Mouse (Mus musculus): ENCODE measurements around the gene Mettl21e. TPM values are rescaled to one million over a fixed set of nuclear protein-coding genes. Genes with fewer than 3 reads are reported as not detected.

Mettl21e gene
- polyA plus RNA-seq, 1 experiment = not detected

DNA sequence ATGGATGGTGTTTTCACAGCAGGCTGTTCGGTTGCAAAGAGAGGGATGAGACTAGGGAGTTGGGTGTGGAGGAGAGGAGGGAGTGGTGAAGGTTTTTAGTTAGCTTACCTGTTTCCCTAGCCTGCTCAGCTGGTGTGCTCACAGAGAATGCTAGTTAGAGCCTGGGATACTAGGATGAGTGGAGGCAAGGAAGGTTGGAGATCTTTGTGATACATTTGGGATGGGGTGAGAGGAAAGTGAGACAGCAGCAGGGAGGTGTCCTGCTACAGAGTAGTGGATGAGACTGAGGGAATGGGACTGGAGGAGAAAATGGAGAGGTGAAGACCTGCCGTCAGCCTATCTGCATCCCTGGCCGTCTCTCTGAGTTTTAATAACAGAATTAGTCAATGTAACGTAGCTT lies 46.1 kb downstream of the Mettl21e start:
- H3K27ac ChIP-seq (ENCODE audit: insufficient read depth, low read length) = no peak overlapping the region
- H3K4me3 ChIP-seq (replicated peaks; ENCODE audit: insufficient read depth, low read depth, low read length) = no peak overlapping the region
- no peaks in the 10 kb centered on the region for H3K4me1 ChIP-seq (ENCODE audit: control insufficient read depth, insufficient read depth, low read length)
- DNase-seq = no peak
- TF ChIP-seq CTCF (IDR thresholded peaks at IDR 0.05; ENCODE audit: borderline replicate concordance, insufficient read depth, low read depth, low read length) (no peak), POLR2A (IDR thresholded peaks at IDR 0.05; ENCODE audit: borderline replicate concordance, insufficient read depth, low read length) (no peak)
- H3K27me3 ChIP-seq (ENCODE audit: control insufficient read depth, insufficient read depth, low read length) = no peaks in the 10 kb centered on the region
- WGBS = 98% methylated on average over 4 of the region's 4 CpGs

DNA sequence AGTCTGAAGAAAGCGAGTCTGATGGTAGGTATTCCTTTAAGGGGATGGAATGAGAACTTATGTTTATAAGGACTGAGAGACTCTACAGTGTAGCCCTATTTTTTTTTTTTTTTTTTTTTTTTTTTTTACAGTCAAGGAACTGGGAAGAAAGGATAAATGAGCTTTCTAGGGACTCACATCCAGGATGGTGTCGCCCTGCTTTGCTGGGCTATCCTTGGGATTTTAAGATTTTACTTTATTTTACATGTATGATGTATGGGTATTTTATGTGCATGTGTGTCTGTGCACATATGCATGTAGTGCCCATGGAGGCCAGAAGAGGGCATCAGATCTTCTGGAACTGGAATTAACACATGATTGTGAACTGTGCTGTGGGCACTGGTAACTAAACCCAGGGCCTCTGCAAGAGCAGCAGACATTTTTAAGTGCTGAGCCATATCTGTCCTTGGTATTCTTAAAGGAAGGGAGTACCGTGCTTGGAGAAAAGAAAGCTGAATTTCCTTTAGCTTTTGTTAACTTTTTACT lies 50.8 kb downstream of the Mettl21e start:
- 96% methylated on average over 3 of the region's 3 CpGs for WGBS
- no peak for DNase-seq
- H3K27ac ChIP-seq (ENCODE audit: insufficient read depth, low read length) = no peak overlapping the region
- H3K4me3 ChIP-seq (replicated peaks; ENCODE audit: insufficient read depth, low read depth, low read length) = no peak overlapping the region
- H3K27me3 ChIP-seq (ENCODE audit: control insufficient read depth, insufficient read depth, low read length) = no peaks in the 10 kb centered on the region
- no peaks in the 10 kb centered on the region for H3K4me1 ChIP-seq (ENCODE audit: control insufficient read depth, insufficient read depth, low read length)
- TF ChIP-seq CTCF (IDR thresholded peaks at IDR 0.05; ENCODE audit: borderline replicate concordance, insufficient read depth, low read depth, low read length) = no peak
- no peak for TF ChIP-seq POLR2A (IDR thresholded peaks at IDR 0.05; ENCODE audit: borderline replicate concordance, insufficient read depth, low read length)

DNA sequence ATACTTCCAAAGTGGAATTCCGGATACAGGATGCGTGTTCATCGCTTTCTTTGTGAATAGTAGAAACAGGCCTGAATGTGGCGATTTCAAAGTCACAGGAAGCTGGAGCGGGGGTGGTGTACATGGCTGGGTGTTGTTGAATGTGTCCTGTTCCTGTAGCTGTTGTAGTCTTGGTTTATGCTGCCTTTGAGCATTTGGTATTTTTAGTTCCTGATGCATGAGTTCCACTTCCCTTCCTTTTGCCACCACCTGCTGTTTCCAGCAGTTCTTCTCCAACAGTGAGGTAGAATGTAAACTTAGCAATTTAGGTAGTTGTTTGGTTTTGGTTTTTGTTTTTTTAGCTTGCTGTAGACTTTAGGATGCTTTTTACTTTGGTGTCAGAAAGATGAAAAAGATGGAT lies 56.4 kb downstream of the Mettl21e start:
- 98% methylated on average over 5 of the region's 5 CpGs for WGBS
- H3K4me3 ChIP-seq (replicated peaks; ENCODE audit: insufficient read depth, low read depth, low read length) = no peak overlapping the region
- TF ChIP-seq POLR2A (IDR thresholded peaks at IDR 0.05; ENCODE audit: borderline replicate concordance, insufficient read depth, low read length) (no peak), CTCF (IDR thresholded peaks at IDR 0.05; ENCODE audit: borderline replicate concordance, insufficient read depth, low read depth, low read length) (no peak)
- no peak for DNase-seq
- no peak overlapping the region for H3K27ac ChIP-seq (ENCODE audit: insufficient read depth, low read length)
- no peaks in the 10 kb centered on the region for H3K4me1 ChIP-seq (ENCODE audit: control insufficient read depth, insufficient read depth, low read length)
- H3K27me3 ChIP-seq (ENCODE audit: control insufficient read depth, insufficient read depth, low read length) = no peaks in the 10 kb centered on the region

DNA sequence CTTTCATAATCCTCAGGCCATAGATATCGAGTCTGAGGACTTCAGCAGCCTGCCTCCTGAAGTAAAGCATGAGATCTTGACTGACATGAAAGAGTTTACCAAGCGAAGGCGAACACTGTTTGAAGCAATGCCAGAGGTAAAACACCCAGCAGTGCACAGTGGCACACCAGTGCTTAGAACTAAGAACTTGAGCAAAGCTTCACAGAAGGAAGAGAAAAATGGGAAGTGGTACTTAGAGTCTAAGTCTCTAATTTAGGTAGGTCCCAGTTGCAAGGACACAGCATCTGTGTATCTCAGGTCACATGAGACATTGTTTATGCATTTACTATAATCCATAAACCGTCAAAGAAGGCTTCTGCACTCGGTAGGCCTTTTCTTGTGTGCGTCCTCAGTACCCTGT lies 56.9 kb downstream of the Mettl21e start:
- no peaks in the 10 kb centered on the region for H3K27me3 ChIP-seq (ENCODE audit: control insufficient read depth, insufficient read depth, low read length)
- no peak overlapping the region for H3K4me3 ChIP-seq (replicated peaks; ENCODE audit: insufficient read depth, low read depth, low read length)
- TF ChIP-seq POLR2A (IDR thresholded peaks at IDR 0.05; ENCODE audit: borderline replicate concordance, insufficient read depth, low read length) (no peak), CTCF (IDR thresholded peaks at IDR 0.05; ENCODE audit: borderline replicate concordance, insufficient read depth, low read depth, low read length) (no peak)
- no peak overlapping the region for H3K27ac ChIP-seq (ENCODE audit: insufficient read depth, low read length)
- H3K4me1 ChIP-seq (ENCODE audit: control insufficient read depth, insufficient read depth, low read length) = no peaks in the 10 kb centered on the region
- WGBS = 92% methylated on average over 6 of the region's 6 CpGs
- DNase-seq = no peak

DNA sequence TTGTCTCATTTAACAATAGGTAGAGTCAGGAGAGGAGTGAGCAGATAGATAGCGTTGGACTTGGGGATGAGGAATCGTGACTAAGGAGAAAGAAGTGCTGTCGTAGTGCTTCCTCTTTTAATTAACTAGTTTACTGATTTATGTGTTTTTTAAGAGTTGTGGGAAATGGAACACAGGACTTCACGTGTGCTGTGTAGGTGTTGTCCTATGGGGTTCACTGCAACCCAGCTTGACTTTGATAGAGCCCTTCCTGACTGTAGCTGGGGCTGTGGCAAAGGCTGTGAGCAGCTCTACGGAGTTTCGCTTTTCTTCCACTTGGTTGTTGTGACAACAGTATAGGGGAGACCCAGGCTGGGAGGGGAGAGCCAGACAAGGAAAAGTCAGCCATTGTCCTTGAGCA lies 60.4 kb downstream of the Mettl21e start:
- WGBS = 94% methylated on average over 6 of the region's 6 CpGs
- H3K27me3 ChIP-seq (ENCODE audit: control insufficient read depth, insufficient read depth, low read length) = no peaks in the 10 kb centered on the region
- no peak for DNase-seq
- no peak overlapping the region for H3K4me3 ChIP-seq (replicated peaks; ENCODE audit: insufficient read depth, low read depth, low read length)
- no peak for TF ChIP-seq CTCF (IDR thresholded peaks at IDR 0.05; ENCODE audit: borderline replicate concordance, insufficient read depth, low read depth, low read length)
- TF ChIP-seq POLR2A (IDR thresholded peaks at IDR 0.05; ENCODE audit: borderline replicate concordance, insufficient read depth, low read length) = no peak
- H3K4me1 ChIP-seq (ENCODE audit: control insufficient read depth, insufficient read depth, low read length) = no peaks in the 10 kb centered on the region
- no peak overlapping the region for H3K27ac ChIP-seq (ENCODE audit: insufficient read depth, low read length)

DNA sequence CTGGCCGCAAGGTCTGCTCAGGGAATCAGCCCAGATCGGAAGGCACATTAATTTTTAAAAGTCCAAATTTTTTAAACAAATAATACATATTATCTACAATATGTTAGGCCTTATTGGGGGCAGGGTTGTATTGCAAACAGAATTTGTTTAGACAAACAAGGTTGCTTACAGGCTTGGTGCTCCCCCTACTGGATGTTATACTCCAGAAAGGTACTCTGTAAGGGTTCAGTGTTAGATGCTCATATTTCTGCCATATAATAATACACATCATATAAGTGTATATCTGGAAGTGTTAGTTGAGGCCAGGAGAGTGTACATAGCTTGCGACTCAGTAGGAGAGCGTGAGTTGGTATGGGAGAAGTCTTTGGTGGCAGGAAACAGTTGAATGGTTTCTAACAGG lies 63.5 kb downstream of the Mettl21e start:
- H3K4me1 ChIP-seq (ENCODE audit: control insufficient read depth, insufficient read depth, low read length) = no peaks in the 10 kb centered on the region
- TF ChIP-seq CTCF (IDR thresholded peaks at IDR 0.05; ENCODE audit: borderline replicate concordance, insufficient read depth, low read depth, low read length) (no peak), POLR2A (IDR thresholded peaks at IDR 0.05; ENCODE audit: borderline replicate concordance, insufficient read depth, low read length) (no peak)
- WGBS = 97% methylated on average over 4 of the region's 4 CpGs
- H3K27ac ChIP-seq (ENCODE audit: insufficient read depth, low read length) = no peak overlapping the region
- no peak overlapping the region for H3K4me3 ChIP-seq (replicated peaks; ENCODE audit: insufficient read depth, low read depth, low read length)
- no peaks in the 10 kb centered on the region for H3K27me3 ChIP-seq (ENCODE audit: control insufficient read depth, insufficient read depth, low read length)
- no peak for DNase-seq

Other genes with a start within 250 kb of the Mettl21e start
- gene Mettl21c, start 198.9 kb downstream of the Mettl21e start, polyA plus RNA-seq (2012; rRNA removed) = not detected in 2 replicates
- 0.02 and 0.05 TPM in 2 replicates for gene Gm8251, start 157.0 kb downstream of the Mettl21e start, polyA plus RNA-seq (2012; rRNA removed)
- 10.7 and 11.3 TPM in 2 replicates for gene Tex30, start 116.5 kb downstream of the Mettl21e start, polyA plus RNA-seq (2012; rRNA removed)
- gene Kdelc1, start 100.2 kb downstream of the Mettl21e start, polyA plus RNA-seq (2012; rRNA removed) = 14.6 and 15.3 TPM in 2 replicates
- 15.3 and 15.6 TPM in 2 replicates for gene Bivm, start 100.0 kb downstream of the Mettl21e start, polyA plus RNA-seq (2012; rRNA removed)
- 19.8 and 20.4 TPM in 2 replicates for gene Ercc5, start 71.2 kb downstream of the Mettl21e start, polyA plus RNA-seq (2012; rRNA removed)

All from cerebellum, adult 2 months (tissue).